Mouse (Mus musculus): ENCODE results near the gene Xrcc1.
"Not testable (repeated sequence)": the region's sequence is repeated elsewhere in the genome, so short reads cannot be mapped to it uniquely, and the experiment has no call there.

The Xrcc1 gene

GRCm38 (mm10) chr7:24600941-24601597 is 55.0 kb downstream of the Xrcc1 start:
- DNase-seq (ENCODE audit: low spot score in 2 of 2), result peak; percentile 91 to 95

- no peak for DNase-seq (ENCODE audit: low spot score in 2 of 2)
Observed at GRCm38 (mm10) chr7:24605561-24605960, 59.5 kb downstream of the Xrcc1 start.

- no peak for DNase-seq (ENCODE audit: low spot score in 2 of 2)
Observed at GRCm38 (mm10) chr7:24606046-24606445, 60.0 kb downstream of the Xrcc1 start.

- no peak for DNase-seq (ENCODE audit: low spot score in 2 of 2)
Observed at GRCm38 (mm10) chr7:24608017-24608416, 61.9 kb downstream of the Xrcc1 start.

GRCm38 (mm10) chr7:24608561-24608960 is 62.5 kb downstream of the Xrcc1 start:
- no peak for DNase-seq (ENCODE audit: low spot score in 2 of 2)

- peak; percentile 65 to 69 for DNase-seq (ENCODE audit: low spot score in 2 of 2)
Observed at GRCm38 (mm10) chr7:24610144-24610878, 64.2 kb downstream of the Xrcc1 start, which contains the start of gene Phldb3. TSS of gene Phldb3 (plus strand) at chr7:24610763.

- peak; percentile 91 to 99 for DNase-seq (ENCODE audit: low spot score in 2 of 2)
Observed at GRCm38 (mm10) chr7:24610879-24611494, 64.9 kb downstream of the Xrcc1 start.

- no peak for DNase-seq (ENCODE audit: low spot score in 2 of 2)
Observed at GRCm38 (mm10) chr7:24611709-24612108, 65.6 kb downstream of the Xrcc1 start.

- DNase-seq (ENCODE audit: low spot score in 2 of 2), result no peak
Observed at GRCm38 (mm10) chr7:24612308-24612910, 66.3 kb downstream of the Xrcc1 start.

- no peak for DNase-seq (ENCODE audit: low spot score in 2 of 2)
Observed at GRCm38 (mm10) chr7:24614816-24615215, 68.7 kb downstream of the Xrcc1 start.

GRCm38 (mm10) chr7:24617763-24618162 is 71.7 kb downstream of the Xrcc1 start:
- DNase-seq (ENCODE audit: low spot score in 2 of 2), result no peak

- not testable (repeated sequence) for DNase-seq (ENCODE audit: low spot score in 2 of 2)
Observed at GRCm38 (mm10) chr7:24618374-24618773, 72.3 kb downstream of the Xrcc1 start.

- DNase-seq (ENCODE audit: low spot score in 2 of 2), result no peak
Observed at GRCm38 (mm10) chr7:24619671-24620397, 73.7 kb downstream of the Xrcc1 start.

GRCm38 (mm10) chr7:24621193-24621592 is 75.1 kb downstream of the Xrcc1 start:
- DNase-seq (ENCODE audit: low spot score in 2 of 2), result no peak

GRCm38 (mm10) chr7:24622967-24623366 is 76.9 kb downstream of the Xrcc1 start:
- DNase-seq (ENCODE audit: low spot score in 2 of 2), result no peak
